Mouse (Mus musculus) MEL (cell line): ENCODE measurements around the gene 2610528J11Rik. TPM values are rescaled to one million over a fixed set of nuclear protein-coding genes. Genes with fewer than 3 reads are reported as not detected.

Experiments used
- DNase-seq: peaks from one replicate; pipeline ENCODE4 v3.0.0; 2011; ENCODE audit warnings: low read depth, low spot score
- H3K27ac ChIP-seq: 2 replicates; pipeline ENCODE4 v1.5.1; 2012; ENCODE audit warnings: low read depth, mild to moderate bottlenecking, control low read depth, low read length, moderate library complexity; ENCODE audit not compliant: control insufficient read depth
- H3K27me3 ChIP-seq, 2 experiments: fragments of 150-350 bp in 1 of 2; sonication (generic) in 1 of 2; 2 replicates each; pipeline ENCODE4 v1.6.1; 2012; ENCODE audit warnings: low read length in 2 of 2, mild to moderate bottlenecking in 2 of 2, improper control_type of control experiment in 1 of 2, moderate library complexity in 1 of 2; ENCODE audit not compliant: insufficient read depth in 2 of 2, control insufficient read depth in 1 of 2
- H3K36me3 ChIP-seq, 2 experiments: 2 replicates each; pipeline ENCODE4 v1.6.1; 2012 to 2014; ENCODE audit warnings: low read length in 2 of 2, improper control_type of control experiment in 1 of 2, inconsistent platforms in 1 of 2, mild to moderate bottlenecking in 1 of 2; ENCODE audit not compliant: insufficient read depth in 2 of 2, control insufficient read depth in 1 of 2
- H3K4me1 ChIP-seq, 2 experiments: fragments of 150-350 bp in 1 of 2; sonication (generic) in 1 of 2; 2 replicates each; pipeline ENCODE4 v1.6.1; 2012; ENCODE audit warnings: low read length in 2 of 2, improper control_type of control experiment in 1 of 2, mild to moderate bottlenecking in 1 of 2; ENCODE audit not compliant: insufficient read depth in 2 of 2, control insufficient read depth in 1 of 2
- H3K4me3 ChIP-seq, 2 experiments: fragments of 150-350 bp in 1 of 2; sonication (generic) in 1 of 2; 2 replicates each; pipeline ENCODE4 v1.5.1; 2012; ENCODE audit warnings: low read depth in 2 of 2, low read length in 2 of 2, mild to moderate bottlenecking in 2 of 2, moderate library complexity in 2 of 2, control low read depth in 1 of 2, improper control_type of control experiment in 1 of 2; ENCODE audit not compliant: control insufficient read depth in 1 of 2, insufficient read depth in 1 of 2
- H3K79me2 ChIP-seq: 2 replicates; pipeline ENCODE4 v1.6.1; 2012; ENCODE audit warnings: mild to moderate bottlenecking, low read length, moderate library complexity; ENCODE audit not compliant: control insufficient read depth, poor library complexity, insufficient read depth
- H3K9ac ChIP-seq: 2 replicates; pipeline ENCODE4 v1.6.1; 2012; ENCODE audit warnings: low read depth, mild to moderate bottlenecking, control low read depth, low read length, moderate library complexity; ENCODE audit not compliant: control insufficient read depth, poor library complexity, severe bottlenecking
- H3K9me3 ChIP-seq: fragments of 150-350 bp; sonication (generic); replicated peaks from 2 replicates; pipeline ENCODE4 v1.6.1; 2012; ENCODE audit warnings: mild to moderate bottlenecking, low read length, improper control_type of control experiment, moderate library complexity; ENCODE audit not compliant: insufficient read depth
- CTCF ChIP-seq, 3 experiments: IDR thresholded peaks in 2 of 3; conservative IDR thresholded peaks in 1 of 3; 2 replicates each; pipeline ENCODE4 v1.5.1; 2011 to 2012; ENCODE audit warnings: low read length in 3 of 3, low read depth in 2 of 3, mild to moderate bottlenecking in 2 of 3, improper control_type of control experiment in 1 of 3, inconsistent platforms in 1 of 3, mixed read lengths in 1 of 3, moderate library complexity in 1 of 3; ENCODE audit not compliant: control insufficient read depth in 1 of 3, insufficient read depth in 1 of 3, poor library complexity in 1 of 3, severe bottlenecking in 1 of 3
- HCFC1 ChIP-seq: IDR thresholded peaks from 2 replicates; pipeline ENCODE4 v1.6.1; 2012; ENCODE audit warnings: low read depth, mild to moderate bottlenecking, inconsistent platforms, low read length, improper control_type of control experiment, moderate library complexity
- MEF2A ChIP-seq: IDR thresholded peaks from 2 replicates; pipeline ENCODE4 v1.6.1; 2014; ENCODE audit warnings: low read depth, mild to moderate bottlenecking, inconsistent platforms, low read length, improper control_type of control experiment; ENCODE audit not compliant: poor library complexity, insufficient replicate concordance, severe bottlenecking; ENCODE audit errors: extremely low read depth
- MXI1 ChIP-seq: IDR thresholded peaks from 2 replicates; pipeline ENCODE4 v1.6.1; 2011; ENCODE audit warnings: mild to moderate bottlenecking, low read depth, low read length, improper control_type of control experiment
- MYC ChIP-seq: IDR thresholded peaks from 2 replicates; pipeline ENCODE4 v1.6.1; 2011; ENCODE audit warnings: low read depth, mild to moderate bottlenecking, low read length, improper control_type of control experiment, moderate library complexity
- RAD21 ChIP-seq: IDR thresholded peaks from 2 replicates; pipeline ENCODE4 v1.6.1; 2011; ENCODE audit warnings: mild to moderate bottlenecking, low read depth, low read length, improper control_type of control experiment
- SMC3 ChIP-seq: IDR thresholded peaks from 2 replicates; pipeline ENCODE4 v1.6.1; 2011; ENCODE audit warnings: low read depth, low read length, improper control_type of control experiment
- ZC3H11A ChIP-seq: IDR thresholded peaks from 2 replicates; pipeline ENCODE4 v1.6.1; 2012; ENCODE audit warnings: low read depth, mild to moderate bottlenecking, inconsistent platforms, low read length, improper control_type of control experiment
- polyA plus RNA-seq, 2 experiments: library from polyadenylated mRNA; stranded (reverse) in 1 of 2; unstranded in 1 of 2; fragments of >175 nt in 1 of 2; fragments of >200 nt in 1 of 2; gene quantifications; 2 replicates each; pipeline versions ENCODE4 v1.2.1 to v1.2.4; 2012; ENCODE audit warnings: low replicate concordance in 2 of 2, low read depth in 1 of 2; ENCODE audit not compliant: insufficient read length in 2 of 2, insufficient read depth in 1 of 2, missing spikeins in 1 of 2
- total RNA-seq: library from RNA; depleted of rRNA; stranded (reverse); fragments of 300-350 nt; gene quantifications from 2 replicates; pipeline ENCODE4 v1.2.3, GENCODE M21; 2012; rRNA removed

2610528J11Rik gene
- total and polyA plus RNA-seq, 3 experiments = not detected

- Histone ChIP-seq H3K4me3 (no peak overlapping the region), H3K27ac (no peak overlapping the region), H3K9me3 (no peaks in the 10 kb centered on the region), H3K27me3 (peaks cover 0 to 5% of the 10 kb centered on the region in 2 experiments), H3K36me3 (no peaks in the 10 kb centered on the region), H3K79me2 (no peaks in the 10 kb centered on the region), H3K4me1 (no peaks in the 10 kb centered on the region), H3K9ac (no peak overlapping the region)
- DNase-seq = peak; percentile 82
- TF ChIP-seq SMC3 (peak; percentile 68), CTCF (IDR thresholded peaks at IDR 0.05 in 2 of 3, conservative IDR thresholded peaks at IDR 0.05 in 1 of 3; ENCODE audit: control insufficient read depth in 1 of 3, insufficient read depth in 1 of 3, low read depth in 2 of 3, low read length in 3 of 3, poor library complexity in 1 of 3, severe bottlenecking in 1 of 3) (peak; percentile 87 to 93 (median 88)), MEF2A (no peak), ZC3H11A (peak; percentile 57), MYC (0 out of 2 replicates have a peak, but pooled peaks have one; percentile 42), RAD21 (peak; percentile 87), MXI1 (no peak)
Observed at GRCm38 (mm10) chr4:118576097-118576496, 49.3 kb downstream of the 2610528J11Rik start.

- Histone ChIP-seq H3K9ac (no peak overlapping the region), H3K9me3 (no peaks in the 10 kb centered on the region), H3K79me2 (no peaks in the 10 kb centered on the region), H3K27ac (no peak overlapping the region), H3K4me1 (no peaks in the 10 kb centered on the region), H3K36me3 (no peaks in the 10 kb centered on the region), H3K4me3 (no peak overlapping the region), H3K27me3 (peaks cover 0 to 5% of the 10 kb centered on the region in 2 experiments)
- TF ChIP-seq CTCF (IDR thresholded peaks at IDR 0.05 in 2 of 3, conservative IDR thresholded peaks at IDR 0.05 in 1 of 3; ENCODE audit: control insufficient read depth in 1 of 3, insufficient read depth in 1 of 3, low read depth in 2 of 3, low read length in 3 of 3, poor library complexity in 1 of 3, severe bottlenecking in 1 of 3) = peak; percentile 68 to 87 (median 83)
- no peak for TF ChIP-seq HCFC1
- TF ChIP-seq SMC3 = peak; percentile 61
- peak; percentile 51 for DNase-seq
Observed at GRCm38 (mm10) chr4:118579313-118579712, 52.5 kb downstream of the 2610528J11Rik start.

Other genes with a start within 250 kb of the 2610528J11Rik start
- 0.04 TPM in 1 of 2 replicates, not detected in the other for gene Ptprf, start 235.6 kb upstream of the 2610528J11Rik start, total RNA-seq
- not detected for gene Ptprf, start 235.6 kb upstream of the 2610528J11Rik start, polyA plus RNA-seq
- 5.7 and 7.3 TPM in 2 replicates for gene Szt2, start 117.7 kb upstream of the 2610528J11Rik start, total RNA-seq
- gene Szt2, start 117.7 kb upstream of the 2610528J11Rik start, polyA plus RNA-seq = 10 to 100 TPM in 1 of 2 experiments, not detected in 1; 24.0 TPM
- 143 and 159 TPM in 2 replicates for gene Med8, start 117.7 kb upstream of the 2610528J11Rik start, total RNA-seq
- 100 to 1,000 TPM in 1 of 2 experiments, 10 to 100 TPM in 1; 84.2 to 134 TPM for gene Med8, start 117.7 kb upstream of the 2610528J11Rik start, polyA plus RNA-seq
- gene Elovl1, start 98.9 kb upstream of the 2610528J11Rik start, total RNA-seq = 93.5 and 134 TPM in 2 replicates
- 100 to 1,000 TPM; 246 to 391 TPM for gene Elovl1, start 98.9 kb upstream of the 2610528J11Rik start, polyA plus RNA-seq
- 189 and 211 TPM in 2 replicates for gene Cdc20, start 89.6 kb upstream of the 2610528J11Rik start, total RNA-seq
- gene Cdc20, start 89.6 kb upstream of the 2610528J11Rik start, polyA plus RNA-seq = 100 to 1,000 TPM in 1 of 2 experiments, not detected in 1; 247 TPM
- 0.04 TPM in 1 of 2 replicates, not detected in the other for gene Mpl, start 69.5 kb upstream of the 2610528J11Rik start, total RNA-seq
- under 1 TPM in 1 of 2 experiments, not detected in 1; 0.04 TPM for gene Mpl, start 69.5 kb upstream of the 2610528J11Rik start, polyA plus RNA-seq
- gene Tie1, start 36.9 kb upstream of the 2610528J11Rik start, total RNA-seq = not detected in 2 replicates
- gene Tie1, start 36.9 kb upstream of the 2610528J11Rik start, polyA plus RNA-seq = under 1 TPM in 1 of 2 experiments, not detected in 1; 0.03 TPM
- gene Tmem125, start 17.0 kb downstream of the 2610528J11Rik start, total RNA-seq = 1.5 and 1.8 TPM in 2 replicates
- gene Tmem125, start 17.0 kb downstream of the 2610528J11Rik start, polyA plus RNA-seq = 1 to 10 TPM in 1 of 2 experiments, not detected in 1; 3.2 TPM
- not detected in 2 replicates for gene Cfap57, start 93.8 kb downstream of the 2610528J11Rik start, total RNA-seq
- not detected for gene Cfap57, start 93.8 kb downstream of the 2610528J11Rik start, polyA plus RNA-seq
- 313 and 357 TPM in 2 replicates for gene Ebna1bp2, start 93.8 kb downstream of the 2610528J11Rik start, total RNA-seq
- gene Ebna1bp2, start 93.8 kb downstream of the 2610528J11Rik start, polyA plus RNA-seq = 100 to 1,000 TPM in 1 of 2 experiments, not detected in 1; 378 TPM
- not detected in 2 replicates for gene Olfr62, start 132.0 kb downstream of the 2610528J11Rik start, total RNA-seq
- gene Olfr62, start 132.0 kb downstream of the 2610528J11Rik start, polyA plus RNA-seq = not detected
- gene Olfr1342, start 165.8 kb downstream of the 2610528J11Rik start, total RNA-seq = not detected in 2 replicates
- not detected for gene Olfr1342, start 165.8 kb downstream of the 2610528J11Rik start, polyA plus RNA-seq
- not detected in 2 replicates for gene Olfr1341, start 176.5 kb downstream of the 2610528J11Rik start, total RNA-seq
- not detected for gene Olfr1341, start 176.5 kb downstream of the 2610528J11Rik start, polyA plus RNA-seq
- not detected in 2 replicates for gene Olfr1340, start 193.1 kb downstream of the 2610528J11Rik start, total RNA-seq
- gene Olfr1340, start 193.1 kb downstream of the 2610528J11Rik start, polyA plus RNA-seq = not detected
- not detected in 2 replicates for gene Olfr1339, start 205.2 kb downstream of the 2610528J11Rik start, total RNA-seq
- gene Olfr1339, start 205.2 kb downstream of the 2610528J11Rik start, polyA plus RNA-seq = not detected
- not detected in 2 replicates for gene Olfr1338, start 231.7 kb downstream of the 2610528J11Rik start, total RNA-seq
- gene Olfr1338, start 231.7 kb downstream of the 2610528J11Rik start, polyA plus RNA-seq = not detected